Mouse (Mus musculus) kidney, adult 18-20 months (tissue): ENCODE results near the gene Rplp2.
A peak's percentile ranks its signal among the peaks of the same experiment; 100 is the strongest.

Experiments
- DNase-seq: peaks from one replicate; pipeline ENCODE4 v3.0.0; 2021

Gene Rplp2

DNA sequence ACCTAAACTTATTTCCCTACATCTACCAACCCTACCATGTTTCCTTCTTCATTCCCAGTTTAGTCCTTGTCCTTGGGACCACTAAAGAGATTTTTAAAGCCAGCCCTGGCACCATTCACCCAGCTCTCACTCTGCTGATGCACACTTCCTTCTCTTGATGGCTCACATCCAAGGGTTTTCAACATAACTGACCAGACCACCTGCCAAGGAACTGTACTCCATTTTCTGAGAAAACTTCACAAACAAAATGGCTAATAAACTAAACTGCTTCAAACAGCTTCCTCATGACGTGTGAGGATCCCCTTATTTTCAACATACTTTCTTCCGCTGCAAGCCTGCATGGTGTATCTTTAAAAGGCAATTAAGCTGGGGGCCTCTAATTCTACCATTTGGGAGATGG, 6.5 kb downstream of the Rplp2 start:
- no peak for DNase-seq

DNA sequence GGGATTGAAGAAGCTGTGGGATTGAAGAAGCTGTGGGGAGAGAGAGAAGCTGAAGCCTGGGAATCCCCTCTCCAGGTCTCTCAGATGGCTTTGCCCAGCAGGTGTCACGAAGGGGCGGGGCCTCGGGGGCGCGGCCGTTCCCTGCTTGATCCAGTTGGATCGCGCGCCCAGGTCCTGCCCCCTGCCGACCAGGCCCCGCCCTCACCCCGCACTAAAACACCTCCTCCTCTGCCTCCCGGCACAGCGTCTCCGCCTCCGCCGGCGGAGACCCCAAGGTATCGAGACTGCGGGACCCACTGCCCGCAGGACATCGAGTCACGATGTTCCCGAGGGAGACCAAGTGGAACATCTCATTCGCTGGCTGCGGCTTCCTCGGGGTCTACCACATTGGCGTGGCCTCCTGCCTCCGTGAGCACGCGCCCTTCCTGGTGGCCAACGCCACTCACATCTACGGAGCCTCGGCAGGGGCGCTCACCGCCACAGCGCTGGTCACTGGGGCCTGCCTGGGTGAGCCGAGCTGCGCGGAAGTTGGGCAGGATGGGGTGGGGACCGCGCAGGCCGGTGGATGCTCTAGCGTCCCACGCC, 7.9 kb downstream of the Rplp2 start, which contains the start of gene Pnpla2:
Pnpla2 (plus strand) TSS at position 232 of the 585 bp plus-strand sequence.
- DNase-seq = peak; percentile 98

DNA sequence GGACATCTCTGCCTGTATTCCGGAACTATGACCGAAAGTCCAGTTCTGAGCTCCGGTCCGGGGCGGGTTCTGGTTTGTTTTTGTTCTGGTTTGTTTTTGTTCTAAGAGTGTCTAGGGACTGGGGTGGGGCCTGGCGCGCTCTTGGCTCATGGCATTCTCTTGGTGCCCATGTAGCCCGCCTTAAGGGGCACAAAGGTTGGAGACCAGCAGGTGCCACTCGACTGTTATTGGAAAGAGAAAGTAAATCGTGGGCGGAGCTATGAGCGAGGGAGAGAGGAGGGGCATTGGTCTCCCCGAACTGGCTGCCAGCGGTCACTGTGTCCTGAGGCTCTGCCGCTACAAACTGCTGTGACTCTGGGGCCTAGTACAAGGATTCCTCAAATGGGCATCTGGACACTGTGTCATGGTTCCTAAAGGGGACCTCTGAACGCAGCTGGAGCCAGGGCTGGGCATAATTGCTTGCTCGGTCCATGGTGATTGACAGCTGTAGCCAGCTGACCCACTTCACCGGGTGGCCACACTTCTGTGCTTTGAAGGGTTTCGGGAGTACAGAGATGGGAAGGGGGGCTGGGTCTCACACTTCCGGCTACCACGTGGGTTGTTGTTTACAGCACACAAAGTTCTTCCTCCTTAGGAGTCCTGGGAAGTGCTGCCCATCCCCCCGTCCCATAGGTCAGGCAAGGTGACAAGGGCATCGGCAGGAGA, 8.6 kb downstream of the Rplp2 start:
- DNase-seq = peak; percentile 90

DNA sequence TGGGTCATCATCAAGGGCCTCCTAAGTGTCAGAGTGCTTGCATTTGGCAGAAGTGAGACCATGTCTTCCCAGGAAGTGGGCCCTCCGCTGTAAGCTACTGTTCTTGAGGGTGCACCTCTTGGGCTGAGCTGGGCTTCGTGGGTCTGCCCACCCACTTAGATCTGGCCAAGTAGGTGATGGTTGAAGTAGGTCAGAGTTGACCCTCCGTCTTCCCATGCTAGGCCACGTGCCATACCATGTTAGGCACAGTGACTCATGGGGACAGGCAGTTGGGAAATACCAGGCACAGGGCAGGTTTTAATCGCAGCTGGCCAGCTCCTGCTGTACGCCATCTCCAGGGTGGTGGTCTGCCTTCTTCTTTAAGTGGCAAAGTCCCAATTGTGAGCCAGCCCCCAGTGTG, 9.6 kb downstream of the Rplp2 start:
- DNase-seq = no peak

DNA sequence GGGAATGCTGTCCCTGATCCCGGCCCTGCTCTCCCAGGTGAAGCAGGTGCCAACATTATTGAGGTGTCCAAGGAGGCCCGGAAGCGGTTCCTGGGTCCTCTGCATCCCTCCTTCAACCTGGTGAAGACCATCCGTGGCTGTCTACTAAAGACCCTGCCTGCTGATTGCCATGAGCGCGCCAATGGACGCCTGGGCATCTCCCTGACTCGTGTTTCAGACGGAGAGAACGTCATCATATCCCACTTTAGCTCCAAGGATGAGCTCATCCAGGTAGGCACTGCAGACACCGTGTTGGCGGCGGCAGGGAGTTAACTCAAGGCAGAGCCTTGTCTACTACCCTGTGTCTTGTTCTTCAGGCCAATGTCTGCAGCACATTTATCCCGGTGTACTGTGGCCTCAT, 10.1 kb downstream of the Rplp2 start:
- DNase-seq = no peak

DNA sequence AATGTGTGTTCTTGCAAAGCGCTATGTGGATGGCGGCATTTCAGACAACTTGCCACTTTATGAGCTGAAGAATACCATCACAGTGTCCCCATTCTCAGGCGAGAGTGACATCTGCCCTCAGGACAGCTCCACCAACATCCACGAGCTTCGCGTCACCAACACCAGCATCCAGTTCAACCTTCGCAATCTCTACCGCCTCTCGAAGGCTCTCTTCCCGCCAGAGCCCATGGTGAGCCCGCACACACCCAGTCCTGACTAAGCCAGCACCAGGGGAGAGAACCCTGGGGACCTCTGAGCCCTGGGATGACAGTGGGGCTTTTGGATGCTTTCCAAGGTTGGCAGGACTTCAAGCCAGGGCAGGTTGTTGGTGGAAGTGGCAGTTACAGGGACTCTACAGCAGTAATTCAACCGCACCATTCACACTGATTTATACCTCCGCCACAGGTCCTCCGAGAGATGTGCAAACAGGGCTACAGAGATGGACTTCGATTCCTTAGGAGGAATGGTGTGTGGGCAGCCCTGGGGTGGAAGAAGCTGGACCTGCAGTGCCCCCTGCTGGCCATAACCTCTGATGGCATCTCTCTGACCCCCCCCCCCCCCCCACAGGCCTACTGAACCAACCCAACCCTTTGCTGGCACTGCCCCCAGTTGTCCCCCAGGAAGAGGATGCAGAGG, 11.0 kb downstream of the Rplp2 start:
- peak; percentile 72 for DNase-seq

DNA sequence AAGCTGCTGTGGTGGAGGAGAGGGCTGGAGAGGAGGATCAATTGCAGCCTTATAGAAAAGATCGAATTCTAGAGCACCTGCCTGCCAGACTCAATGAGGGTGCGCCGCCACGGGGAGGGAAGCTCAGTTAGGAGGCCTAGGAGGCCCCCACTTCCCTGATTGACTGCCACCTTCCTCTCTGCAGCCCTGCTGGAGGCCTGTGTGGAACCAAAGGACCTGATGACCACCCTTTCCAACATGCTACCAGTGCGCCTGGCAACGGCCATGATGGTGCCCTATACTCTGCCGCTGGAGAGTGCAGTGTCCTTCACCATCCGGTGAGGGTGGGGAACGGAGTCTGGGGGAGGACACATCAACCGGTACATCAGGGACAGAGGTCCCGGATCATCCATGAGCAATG, 11.5 kb downstream of the Rplp2 start:
- DNase-seq = no peak

DNA sequence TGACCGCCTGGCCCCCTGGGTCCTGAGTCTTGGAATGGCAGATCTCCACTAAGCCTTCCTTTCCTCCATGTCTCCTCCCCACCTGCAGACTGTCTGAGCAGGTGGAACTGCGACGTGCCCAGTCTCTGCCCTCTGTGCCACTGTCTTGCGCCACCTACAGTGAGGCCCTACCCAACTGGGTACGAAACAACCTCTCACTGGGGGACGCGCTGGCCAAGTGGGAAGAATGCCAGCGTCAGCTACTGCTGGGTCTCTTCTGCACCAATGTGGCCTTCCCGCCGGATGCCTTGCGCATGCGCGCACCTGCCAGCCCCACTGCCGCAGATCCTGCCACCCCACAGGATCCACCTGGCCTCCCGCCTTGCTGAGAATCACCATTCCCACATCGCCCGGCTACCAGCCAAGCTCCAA, 12.1 kb downstream of the Rplp2 start:
- no peak for DNase-seq

DNA sequence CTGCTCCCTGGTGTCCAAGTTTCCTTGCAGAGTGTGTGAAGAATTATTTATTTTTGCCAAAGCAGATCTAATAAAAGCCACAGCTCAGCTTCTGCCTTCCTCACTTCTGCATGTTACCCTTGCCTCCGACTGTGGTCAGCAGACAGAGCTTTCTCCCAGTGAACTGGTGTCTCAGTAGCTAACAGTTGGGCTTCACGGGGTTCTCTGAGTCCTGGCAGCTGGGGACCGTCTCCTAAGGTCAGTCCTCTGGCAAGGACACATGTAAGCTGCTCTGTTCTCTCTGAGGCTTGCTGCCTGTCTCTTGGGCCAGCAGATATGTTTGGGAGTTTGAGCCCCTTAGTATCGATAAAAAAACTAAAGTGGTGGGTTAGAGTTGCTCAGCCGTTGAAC, 12.8 kb downstream of the Rplp2 start:
- DNase-seq = no peak

DNA sequence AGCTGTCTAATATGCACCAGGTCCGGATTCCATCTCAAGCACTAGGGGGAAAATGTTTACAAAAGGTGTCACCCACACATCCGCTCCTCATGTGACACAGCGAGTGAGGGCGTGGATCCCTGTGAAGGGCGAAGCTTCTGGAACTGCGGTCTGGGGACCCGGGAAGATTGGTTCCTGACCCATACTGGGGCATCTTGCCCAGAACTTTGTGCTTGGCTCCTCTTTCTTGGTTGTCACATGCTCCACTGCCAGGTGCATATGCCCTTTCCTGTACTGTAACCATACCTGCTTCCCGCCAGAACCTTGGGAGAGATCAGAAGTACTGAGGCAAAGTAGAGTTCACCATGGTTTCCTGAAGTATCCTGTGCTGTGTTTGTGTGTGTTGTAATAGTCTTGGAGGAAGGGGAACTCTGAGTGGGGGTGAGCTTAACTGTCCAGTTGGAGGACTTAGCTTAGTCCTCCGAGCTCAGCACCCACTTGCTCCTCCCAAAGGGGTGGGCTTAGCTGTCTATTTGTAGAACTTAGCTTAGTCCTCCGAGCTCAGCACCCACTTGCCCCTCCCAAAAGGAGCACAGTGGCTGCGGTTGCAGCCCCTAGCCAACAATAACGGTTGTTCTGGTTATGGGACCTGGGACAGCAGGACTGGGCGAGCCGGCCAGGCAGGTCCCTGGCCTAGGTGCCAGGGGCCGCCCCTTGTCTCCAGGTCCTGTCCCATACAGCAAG, 13.4 kb downstream of the Rplp2 start, which contains the start of gene Cracr2b:
Cracr2b (plus strand) TSS at position 704 of the 723 bp plus-strand sequence.
- peak; percentile 37 for DNase-seq

DNA sequence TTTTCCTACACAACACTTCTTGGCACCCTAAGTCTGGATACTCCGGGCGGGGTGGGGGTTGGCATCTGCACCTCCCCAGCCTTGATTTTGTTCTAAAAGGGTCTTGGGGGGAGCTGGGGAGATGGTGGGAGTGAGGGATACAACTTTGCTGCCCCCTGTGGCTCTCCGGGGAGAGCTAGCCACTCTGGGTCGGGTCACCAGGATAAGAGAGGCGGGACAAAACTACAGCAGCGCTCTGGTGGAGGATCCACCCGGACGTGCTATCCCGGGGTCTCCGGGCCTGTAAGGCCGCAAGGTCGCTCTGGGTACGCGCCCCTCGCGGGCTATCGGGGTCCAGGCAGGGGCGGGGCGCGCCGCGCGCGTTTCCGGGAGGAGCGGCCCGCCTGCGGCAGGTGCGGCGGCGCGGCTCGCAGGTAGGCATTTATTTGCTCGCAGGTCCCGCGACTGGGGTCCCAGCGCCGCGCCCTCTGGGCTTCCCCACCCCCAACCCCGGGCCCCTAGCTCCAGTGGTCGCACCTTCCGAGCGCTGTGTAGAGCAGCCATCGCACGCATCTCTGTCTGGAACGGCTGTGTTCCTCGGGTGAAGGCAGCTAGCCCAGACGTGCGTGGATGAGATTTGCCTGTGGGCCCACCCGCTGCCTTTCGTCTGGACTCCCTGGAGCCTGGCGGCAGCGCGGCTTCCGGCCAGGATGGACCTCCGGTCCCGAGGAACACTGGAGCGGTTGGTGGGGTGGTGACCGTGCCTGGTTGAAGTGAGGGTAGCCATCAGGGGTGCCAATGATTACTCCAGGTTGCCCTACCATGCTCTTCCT, 14.6 kb downstream of the Rplp2 start:
- DNase-seq = peak; percentile 51

DNA sequence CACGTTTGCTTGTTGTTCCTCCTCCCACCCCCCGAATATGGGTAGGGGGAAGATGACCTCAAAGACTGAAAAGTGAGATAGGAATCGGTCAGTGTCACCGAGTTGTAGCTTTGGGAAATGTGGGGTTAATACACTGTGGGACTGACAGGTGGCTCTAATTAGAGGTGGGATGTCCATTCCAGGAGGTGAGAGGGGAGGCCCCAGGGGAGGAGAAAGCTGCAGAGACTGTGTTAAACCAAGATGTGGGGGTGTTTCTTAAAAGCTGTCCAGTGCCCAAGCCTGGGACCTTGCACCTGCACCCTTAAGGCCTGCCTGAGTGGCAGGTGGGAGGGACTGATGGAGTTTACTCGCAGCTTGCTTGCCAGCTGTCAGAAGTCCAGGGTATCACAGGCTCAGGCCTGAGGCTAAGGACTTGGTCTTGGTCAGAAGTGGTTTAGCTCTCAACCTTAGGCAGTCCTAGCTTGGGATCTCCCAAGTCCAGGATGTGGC, 15.2 kb downstream of the Rplp2 start:
- DNase-seq = peak; percentile 68

DNA sequence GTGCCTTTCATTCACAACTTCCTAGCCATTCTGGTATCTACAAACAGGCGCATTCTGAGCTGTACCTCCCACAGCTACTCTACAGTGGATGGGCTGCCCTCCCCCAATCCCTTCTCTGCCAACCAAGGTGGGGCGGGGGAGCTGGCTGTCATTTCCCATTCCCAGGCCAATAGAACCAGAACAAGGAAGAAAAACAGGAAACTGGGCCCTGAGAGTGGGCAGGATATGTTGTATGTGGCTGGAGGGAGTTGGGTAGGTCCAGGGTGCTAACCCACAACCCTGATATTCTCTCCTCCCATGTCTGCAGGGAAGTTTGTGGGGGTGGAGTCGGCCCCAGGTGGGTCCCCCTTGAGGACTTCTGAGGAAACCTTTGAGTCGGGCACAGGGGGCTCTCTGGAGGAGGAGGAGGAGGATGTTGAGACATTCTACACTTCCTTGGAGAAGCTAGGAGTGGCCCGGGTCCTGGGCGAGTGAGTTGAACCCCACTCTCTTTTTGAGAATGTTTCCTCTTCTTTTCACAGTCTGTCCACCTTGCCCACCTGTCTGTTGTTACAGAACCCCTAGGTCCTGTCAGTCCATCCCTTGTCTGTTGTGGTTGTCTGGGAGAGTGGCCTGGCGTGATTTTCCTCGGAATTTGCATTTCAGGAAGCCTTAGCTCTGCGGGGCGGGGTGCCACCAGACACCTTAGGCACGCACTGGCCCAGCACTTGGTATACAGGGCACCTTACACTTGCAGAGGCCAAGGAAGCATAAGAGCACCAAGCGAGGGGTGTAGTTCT, 16.8 kb downstream of the Rplp2 start:
- DNase-seq = peak; percentile 64

DNA sequence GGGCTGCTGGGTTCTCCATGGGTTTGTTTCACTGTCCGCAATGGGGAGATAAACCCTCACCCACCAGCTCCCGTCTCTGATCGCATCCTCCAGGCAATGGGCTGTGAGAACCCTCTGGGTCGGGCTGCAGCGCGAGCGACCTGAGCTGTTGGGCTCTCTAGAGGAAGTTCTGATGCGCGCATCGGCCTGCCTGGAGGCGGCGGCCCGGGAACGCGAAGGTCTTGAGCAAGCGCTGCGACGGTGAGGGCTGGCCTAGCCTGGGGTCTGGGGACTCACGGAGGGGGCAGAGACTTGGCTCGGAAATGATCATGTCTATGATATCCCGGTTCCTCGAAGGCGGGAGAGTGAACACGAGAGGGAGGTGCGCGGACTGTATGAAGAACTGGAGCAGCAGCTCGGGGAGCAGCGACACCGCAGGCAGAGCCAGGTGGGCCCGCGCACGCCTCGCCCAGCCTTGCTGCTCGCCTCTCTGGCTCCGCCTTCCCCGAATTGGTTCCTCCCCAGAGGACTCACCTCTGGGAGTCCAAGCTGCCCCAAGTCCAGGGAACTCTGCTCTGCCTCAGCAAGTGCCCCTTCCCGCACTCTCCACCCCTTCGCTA, 17.5 kb downstream of the Rplp2 start:
- DNase-seq = peak; percentile 59

DNA sequence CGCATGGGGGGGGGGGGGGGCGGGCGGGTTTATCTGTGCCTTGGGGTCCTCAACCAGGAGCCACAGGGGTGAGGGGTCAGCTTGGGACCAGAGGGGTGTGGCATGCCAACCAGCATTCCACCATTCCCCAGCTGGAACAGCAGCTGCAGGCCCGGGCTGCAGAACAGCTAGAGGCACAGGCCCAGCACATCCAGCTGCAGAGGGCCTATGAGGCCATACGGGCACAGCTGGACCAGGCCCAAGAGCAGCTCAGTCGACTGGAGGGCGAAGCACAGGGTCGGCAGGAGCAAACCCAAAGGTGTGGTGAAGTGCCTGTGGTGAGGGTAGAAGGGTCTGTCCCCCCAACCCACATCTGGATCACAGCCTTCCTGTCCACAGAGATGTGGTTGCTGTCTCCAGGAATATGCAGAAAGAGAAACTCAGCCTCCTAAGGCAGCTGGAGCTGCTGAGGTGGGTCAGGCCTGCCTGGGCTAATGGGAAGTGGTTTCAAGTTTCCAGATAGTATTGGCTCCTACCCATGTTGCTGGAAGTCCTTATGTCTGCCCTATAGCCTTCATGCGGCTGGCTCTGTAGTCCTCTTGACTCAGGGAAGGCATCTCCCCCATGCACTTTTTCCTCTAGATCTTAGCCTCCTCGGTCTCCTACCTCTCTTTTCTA, 18.3 kb downstream of the Rplp2 start:
- no peak for DNase-seq

DNA sequence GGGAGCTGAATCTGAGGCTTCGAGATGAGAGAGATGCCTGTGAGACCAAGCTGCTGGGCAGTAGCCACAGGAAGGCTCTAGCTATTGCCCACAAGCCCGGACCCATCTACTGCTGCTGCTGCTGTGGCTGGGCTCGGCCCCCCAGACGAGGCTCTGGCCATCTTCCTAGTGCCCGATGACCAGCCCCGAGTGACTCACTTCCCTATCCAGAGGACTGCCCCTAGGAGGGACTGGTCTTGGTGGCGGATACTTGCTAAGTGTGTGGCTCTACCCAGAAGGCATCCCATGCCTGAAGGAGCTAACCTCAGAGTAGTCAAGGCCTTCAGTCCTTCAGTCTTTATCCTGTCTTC, 18.9 kb downstream of the Rplp2 start:
- no peak for DNase-seq

DNA sequence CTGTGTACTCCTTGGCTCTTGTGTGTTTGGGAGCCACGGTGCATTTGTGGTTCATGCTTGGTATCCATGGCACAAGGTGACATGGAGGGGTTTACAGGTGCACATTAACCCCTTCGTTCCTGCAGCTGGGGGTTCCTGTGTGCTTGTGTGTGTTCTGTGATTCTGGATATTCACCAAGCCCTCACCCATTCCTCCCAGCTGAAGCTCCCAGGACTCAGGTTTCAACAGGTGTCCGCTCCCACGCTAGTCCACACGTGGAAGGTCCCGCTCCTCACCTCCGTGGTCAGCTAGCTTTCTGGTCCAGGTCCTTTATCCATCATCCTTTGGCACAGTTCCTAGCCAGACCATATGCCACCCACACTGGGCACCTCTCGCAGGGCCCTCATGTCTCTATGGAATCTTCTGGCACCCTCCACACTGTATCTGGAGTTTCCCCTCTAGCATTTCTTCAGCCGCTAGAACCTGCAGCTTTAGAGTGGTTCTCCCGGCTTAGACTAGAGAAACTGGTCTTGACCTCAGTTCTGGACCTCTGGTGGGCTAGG, 19.5 kb downstream of the Rplp2 start:
- DNase-seq = no peak

DNA sequence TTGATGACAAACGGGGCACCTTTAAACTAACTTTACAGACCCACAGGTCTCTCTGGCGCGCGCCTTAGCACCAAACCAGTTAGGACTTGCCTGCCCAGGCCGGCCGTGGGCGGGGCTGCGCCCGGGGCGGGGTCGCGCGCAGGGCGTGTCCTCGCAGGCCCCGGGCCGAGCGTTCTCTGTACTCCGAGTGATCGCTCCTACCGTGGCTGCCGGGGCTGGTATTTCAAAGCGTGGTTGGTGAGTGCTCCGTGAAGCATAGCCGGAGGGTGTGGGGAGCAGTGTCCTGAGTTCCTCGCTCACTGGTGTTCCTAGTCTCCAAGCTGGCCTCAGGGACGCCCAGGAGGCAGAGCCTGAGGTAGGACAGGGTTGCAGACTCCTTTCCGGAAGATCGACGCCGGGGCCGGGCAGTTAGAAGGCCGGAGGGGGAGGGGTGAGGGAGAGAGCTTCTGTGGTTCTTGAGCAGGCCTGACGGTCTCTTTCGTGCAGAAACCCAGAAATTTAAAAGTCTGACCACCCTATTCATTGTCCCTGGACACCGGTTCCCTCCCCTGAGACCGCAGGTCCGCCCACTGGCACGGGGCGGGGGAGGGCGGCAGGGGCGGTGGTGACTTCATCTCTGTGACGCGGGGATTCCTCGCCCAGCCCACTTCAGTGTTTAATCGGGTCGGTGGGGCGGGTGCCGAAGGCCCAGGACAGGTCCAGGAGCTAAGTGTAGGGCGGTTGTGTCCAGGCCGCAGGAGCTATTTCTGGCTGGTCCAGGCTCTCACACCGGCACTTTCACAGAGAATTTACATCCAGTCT, 20.3 kb downstream of the Rplp2 start, which contains the start of gene Cd151:
Cd151 (plus strand) TSS at position 163 of the 801 bp plus-strand sequence.
- peak; percentile 96 for DNase-seq

DNA sequence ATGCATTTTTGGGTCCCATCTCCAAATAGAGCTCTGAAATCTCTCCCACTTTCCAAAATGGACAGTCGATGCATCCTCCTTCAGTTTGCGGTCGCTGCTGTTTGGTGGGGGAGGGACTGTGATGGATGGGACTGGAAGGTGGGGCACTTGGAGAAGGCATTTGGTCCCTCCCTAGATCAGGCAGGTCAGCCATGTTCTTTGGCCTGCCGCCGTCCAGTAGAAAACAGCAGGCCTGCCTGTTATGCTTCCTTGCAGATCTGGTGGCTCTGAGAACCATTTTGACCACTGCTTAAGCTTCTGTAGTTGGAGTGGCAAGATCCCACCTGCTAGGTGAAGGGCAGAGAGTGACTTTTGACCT, 21.0 kb downstream of the Rplp2 start:
- DNase-seq = no peak
